ENCODE assay signal across 9 mouse cellular contexts in genomic region chr5:30423572-30424244, GRCm38 (mm10). TPM values are rescaled to one million over a fixed set of nuclear protein-coding genes. Genes with fewer than 3 reads are reported as not detected.
DNase-seq lines count a peak whose midpoint lies in the region; ATAC-seq and TF ChIP-seq lines count a peak whose summit lies in the region.
"Had no signal": no experiment of that assay in that cellular context is flagged by ENCODE, and none has a peak within 500 bp of the region (broad histone marks: within the 10 kb centered on the region; RNA-seq: fewer than 3 reads in every experiment).

No protein-coding gene starts in this region.

- peak; percentile 37 for TF ChIP-seq CTCF in G1E (IDR thresholded peaks at IDR 0.05; ENCODE audit: low read depth, low read length)
- TF ChIP-seq CTCF in cerebellum, adult 2 months (IDR thresholded peaks at IDR 0.05; ENCODE audit: borderline replicate concordance, insufficient read depth, low read depth, low read length), result peak; percentile 74

- H3K27me3 ChIP-seq in G1E (ENCODE audit: insufficient read depth, low read length), result peaks cover 5% of the 10 kb centered on the region
- no peaks in the 10 kb centered on the region for H3K27me3 ChIP-seq in cerebellum, adult 2 months (ENCODE audit: control insufficient read depth, insufficient read depth, low read length)

- WGBS in cerebellum, adult 2 months, result 24% methylated on average over 8 of the region's 8 CpGs

- H3K9me3 ChIP-seq in G1E (replicated peaks), result no peaks in the 10 kb centered on the region

- peaks cover 2% of the 10 kb centered on the region; the same call in 1 of the 2 replicates for H3K4me1 ChIP-seq in G1E (ENCODE audit: insufficient read depth, low read depth, low read length)
- H3K4me1 ChIP-seq in cerebellum, adult 2 months (ENCODE audit: control insufficient read depth, insufficient read depth, low read length), result peaks cover 10% of the 10 kb centered on the region

- TF ChIP-seq POLR2A in cerebellum, adult 2 months (IDR thresholded peaks at IDR 0.05; ENCODE audit: borderline replicate concordance, insufficient read depth, low read length), result no peak

- H3K36me3 ChIP-seq in G1E (replicated peaks), result no peaks in the 10 kb centered on the region

- no peak overlapping the region for H3K27ac ChIP-seq in cerebellum, adult 2 months (ENCODE audit: insufficient read depth, low read length)

- intact Hi-C loops in gastrocnemius, postnatal 14 days (cut with DNase I; ENCODE audit: low total_unique reads), result loop anchor here (5.0 kb wide), 1 partner anchor 59 kb away; no protein-coding TSS in a partner anchor

- ATAC-seq in CD4-positive, CD25-positive, alpha-beta regulatory T cell, adult 4 months, result no peak
- ATAC-seq in G1E (ENCODE audit: extremely low read depth, insufficient number of reproducible peaks, low FRiP score, poor library complexity, severe bottlenecking), result no peak

- DNase-seq in CD4-positive, CD25-positive, alpha-beta regulatory T cell, adult 2 months (ENCODE audit: low read depth, low spot score), result peak; percentile 46
- peak; percentile 13 for DNase-seq in G1E (ENCODE audit: low spot score)
- peak; percentile 54 to 56 for DNase-seq in cerebellum, adult 2 months
- peak; percentile 54 for DNase-seq in gastrocnemius, postnatal 14 days
- peak; percentile 25 for DNase-seq in kidney, adult 9 months
- DNase-seq in lung, postnatal 10 days, result peak; percentile 76
- peak; percentile 8 to 57 for DNase-seq in spleen, postnatal 10 days (ENCODE audit: low spot score in 2 of 2)

- H3K4me3 ChIP-seq in G1E (ENCODE audit: low read depth, low read length), result no peak overlapping the region
- no peak overlapping the region for H3K4me3 ChIP-seq in cerebellum, adult 2 months (replicated peaks; ENCODE audit: insufficient read depth, low read depth, low read length)

RNA-seq across cellular contexts. Expression of gene Otof, which starts 38.0 kb away (rescaled TPM):
- polyA plus RNA-seq in CD4-positive, CD25-positive, alpha-beta regulatory T cell, adult 4 months (2017; shearing (Covaris generic)), result not detected
- total RNA-seq in G1E (2014; fragmentation: Nextera tagmentation), result not detected in 2 replicates
- under 0.01 TPM in 2 replicates for total RNA-seq in G1E (2017)
- not detected in 2 replicates for polyA plus RNA-seq in G1E (2012)
- polyA plus RNA-seq in cerebellum, adult 2 months (2012; rRNA removed), result 2.6 and 3.1 TPM in 2 replicates
- total RNA-seq in gastrocnemius, postnatal 14 days (2021), result under 1 TPM; 0.12 to 0.20 TPM
- polyA plus RNA-seq: liver, embryonic 16.5 days had no signal

RNA-seq across cellular contexts. Expression of gene 1700001C02Rik, which starts 42.1 kb away (rescaled TPM):
- not detected for polyA plus RNA-seq in CD4-positive, CD25-positive, alpha-beta regulatory T cell, adult 4 months (2017; shearing (Covaris generic))
- not detected in 2 replicates for total RNA-seq in G1E (2014; fragmentation: Nextera tagmentation)
- total RNA-seq in G1E (2017), result not detected in 2 replicates
- not detected in 2 replicates for polyA plus RNA-seq in G1E (2012)
- 0.52 and 1.7 TPM in 2 replicates for polyA plus RNA-seq in cerebellum, adult 2 months (2012; rRNA removed)
- not detected for total RNA-seq in gastrocnemius, postnatal 14 days (2021)
- polyA plus RNA-seq: liver, embryonic 16.5 days had no signal

Comparison
In these comparisons a context has a peak if more than half of its experiments do, and no peak if none do; other contexts are left out.
1. DNase-seq: peak in every context shown above with its lines; median percentile 76 in lung, postnatal 10 days; 55 in cerebellum, adult 2 months; 54 in gastrocnemius, postnatal 14 days; 46 in CD4-positive, CD25-positive, alpha-beta regulatory T cell, adult 2 months; 32 in spleen, postnatal 10 days; 25 in kidney, adult 9 months; 13 in G1E.